Mouse (Mus musculus) urinary bladder, postnatal 4 days (tissue): ENCODE data around the gene Dazap1.
A peak's percentile ranks its signal among the peaks of the same experiment; 100 is the strongest.

Experiments used
- DNase-seq, 2 experiments: peaks; one replicate each; pipeline ENCODE4 v3.0.0; 2021 to 2022; ENCODE audit warnings: low spot score in 2 of 2

The Dazap1 gene

GRCm38 (mm10) chr10:80297526-80298133 lies 36.3 kb downstream of the Dazap1 start:
- DNase-seq: no peak

- DNase-seq: no peak
These were observed 37.4 kb downstream of the Dazap1 start for GRCm38 (mm10) chr10:80298571-80299281.

- DNase-seq: no peak
These were observed 38.0 kb downstream of the Dazap1 start for GRCm38 (mm10) chr10:80299301-80299700.

GRCm38 (mm10) chr10:80299824-80300223 lies 38.5 kb downstream of the Dazap1 start:
- DNase-seq: no peak

GRCm38 (mm10) chr10:80300672-80301181 lies 39.4 kb downstream of the Dazap1 start:
- DNase-seq: no peak

- no peak for DNase-seq
These were observed 40.2 kb downstream of the Dazap1 start for GRCm38 (mm10) chr10:80301256-80302081.

GRCm38 (mm10) chr10:80302082-80302355 lies 40.7 kb downstream of the Dazap1 start:
- no peak for DNase-seq

GRCm38 (mm10) chr10:80302471-80302881 lies 41.2 kb downstream of the Dazap1 start:
- peak; percentile 72 to 75 for DNase-seq

GRCm38 (mm10) chr10:80304458-80304857 lies 43.2 kb downstream of the Dazap1 start:
- DNase-seq: no peak

GRCm38 (mm10) chr10:80304862-80305261 lies 43.6 kb downstream of the Dazap1 start:
- no peak for DNase-seq

GRCm38 (mm10) chr10:80311560-80311959 lies 50.3 kb downstream of the Dazap1 start:
- no peak for DNase-seq

- DNase-seq: no peak
These were observed 51.6 kb downstream of the Dazap1 start for GRCm38 (mm10) chr10:80312586-80313504.

- DNase-seq: no peak
These were observed 52.4 kb downstream of the Dazap1 start for GRCm38 (mm10) chr10:80313627-80314201.

- DNase-seq: no peak
These were observed 53.3 kb downstream of the Dazap1 start for GRCm38 (mm10) chr10:80314494-80315001.

GRCm38 (mm10) chr10:80315315-80315714 lies 54.0 kb downstream of the Dazap1 start:
- DNase-seq: no peak

GRCm38 (mm10) chr10:80316359-80316781 lies 55.1 kb downstream of the Dazap1 start:
- no peak for DNase-seq

GRCm38 (mm10) chr10:80317011-80317410 lies 55.7 kb downstream of the Dazap1 start:
- no peak for DNase-seq

GRCm38 (mm10) chr10:80320340-80320760 lies 59.1 kb downstream of the Dazap1 start, which contains the start of gene 2310011J03Rik:
Gene 2310011J03Rik, minus strand, starts transcription at chr10:80320537.
- DNase-seq: peak; percentile 83 to 92

- no peak for DNase-seq
These were observed 59.9 kb downstream of the Dazap1 start for GRCm38 (mm10) chr10:80321014-80321669.
